Mouse (Mus musculus) ovary, postnatal 36 days (tissue): Measurements from ENCODE around the gene Olfr1416.

Experiments
- DNase-seq: peaks from one replicate; pipeline ENCODE4 v3.0.0; 2022; ENCODE audit warnings: low spot score, mixed read lengths

Gene Olfr1416

GRCm38 (mm10) chr1:92432098-92432497, 52.8 kb downstream of the Olfr1416 start:
- DNase-seq = no peak

- no peak for DNase-seq
Measured at GRCm38 (mm10) chr1:92431420-92431819, 53.5 kb downstream of the Olfr1416 start.

DNA sequence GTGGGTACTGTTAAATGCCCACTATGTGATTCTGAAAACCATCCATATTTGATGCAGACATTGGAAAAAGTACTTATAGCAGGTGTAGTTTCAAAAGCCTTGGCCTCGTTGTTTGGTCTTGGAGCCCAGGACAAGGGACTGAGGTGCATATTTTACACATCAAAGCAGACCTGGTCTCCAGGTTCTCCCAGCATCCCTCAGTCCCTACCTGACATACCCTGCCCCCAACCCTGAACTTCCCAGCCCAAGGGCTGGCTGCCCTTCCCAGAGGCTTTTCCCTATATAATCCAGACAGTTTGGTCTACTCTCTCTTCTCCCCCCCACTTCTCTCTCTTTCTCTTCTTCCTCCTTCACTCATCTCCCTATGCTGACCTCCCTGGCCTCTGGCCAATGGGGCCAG, 53.9 kb downstream of the Olfr1416 start:
- DNase-seq = no peak
